Mouse (Mus musculus): ENCODE measurements around the gene Lsm4.

GRCm38 (mm10) chr8:70672325-70673078, 546 bp upstream of the Lsm4 start:
- no peak for TF ChIP-seq CTCF (IDR thresholded peaks at IDR 0.05; ENCODE audit: low read depth)
- no peak for TF ChIP-seq EP300 (IDR thresholded peaks at IDR 0.05; ENCODE audit: low read depth)
